Mouse (Mus musculus): ENCODE results near the gene Shroom4.

DNA sequence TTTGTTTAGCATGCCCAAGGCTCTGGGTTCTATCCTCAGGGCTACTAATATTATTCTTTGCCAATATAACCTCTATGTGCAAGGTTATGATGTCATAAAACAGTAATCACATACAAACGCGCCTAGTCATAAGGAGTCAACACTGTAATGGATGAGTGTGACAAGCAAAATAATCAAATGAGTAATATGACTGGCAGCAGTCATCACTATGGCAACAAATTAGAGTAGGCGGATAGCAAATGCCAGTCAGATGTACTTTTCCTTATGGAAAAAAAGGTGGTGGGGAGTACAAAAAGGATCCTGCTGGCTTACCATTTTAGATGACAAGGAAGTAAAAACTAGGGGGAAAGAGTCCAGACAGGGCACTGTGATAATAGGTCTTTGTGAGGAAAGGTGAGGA is 28.9 kb upstream of the Shroom4 start:
- TF ChIP-seq CTCF (IDR thresholded peaks at IDR 0.05; ENCODE audit: control insufficient read depth, insufficient read depth, insufficient replicate concordance, low read depth, low read length) (no peak), POLR2A (IDR thresholded peaks at IDR 0.05; ENCODE audit: control insufficient read depth, low read depth, low read length) (no peak)

All from testis, adult 2 months (tissue).